Mouse (Mus musculus) heart, adult 2 months (tissue): ENCODE measurements around the gene Fkbp6. TPM values are rescaled to one million over a fixed set of nuclear protein-coding genes. Genes with fewer than 3 reads are reported as not detected.

Source experiments
- DNase-seq, 2 experiments: peaks; one replicate each; pipeline ENCODE4 v3.0.0; 2021
- H3K27ac ChIP-seq: fragments of 200-600 bp; 2 replicates; pipeline ENCODE4 v1.8.1; 2022
- H3K27me3 ChIP-seq: fragments of 200-500 bp; 2 replicates; pipeline ENCODE4 v1.6.1; 2012; ENCODE audit warnings: mild to moderate bottlenecking, low read length, inconsistent platforms, mixed read lengths; ENCODE audit not compliant: control insufficient read depth, insufficient read depth
- H3K36me3 ChIP-seq: fragments of 200-500 bp; 2 replicates; pipeline ENCODE4 v1.6.1; 2012; ENCODE audit warnings: low read length, inconsistent platforms; ENCODE audit not compliant: control insufficient read depth, insufficient read depth
- H3K4me1 ChIP-seq: fragments of 200-500 bp; 2 replicates; pipeline ENCODE4 v1.6.1; 2011; ENCODE audit warnings: low read length; ENCODE audit not compliant: control insufficient read depth, insufficient read depth
- H3K4me3 ChIP-seq: fragments of 200-600 bp; 2 replicates; pipeline ENCODE4 v1.8.1; 2022
- H3K79me2 ChIP-seq: fragments of 200-500 bp; replicated peaks from 2 replicates; pipeline ENCODE4 v1.6.1; 2012; ENCODE audit warnings: mild to moderate bottlenecking, inconsistent platforms, low read length, moderate library complexity, mixed read lengths; ENCODE audit not compliant: control insufficient read depth, insufficient read depth
- H3K9ac ChIP-seq: fragments of 200-500 bp; 2 replicates; pipeline ENCODE4 v1.6.1; 2012; ENCODE audit warnings: low read depth, mild to moderate bottlenecking, control low read depth, inconsistent platforms, low read length, mixed read lengths
- CTCF ChIP-seq: fragments of 200-600 bp; IDR thresholded peaks from 2 replicates; pipeline ENCODE4 v1.8.1; 2022; ENCODE audit warnings: antibody characterized with exemption, mild to moderate bottlenecking, moderate library complexity
- EP300 ChIP-seq: fragments of 200-500 bp; IDR thresholded peaks from 2 replicates; pipeline ENCODE4 v1.6.1; 2011; ENCODE audit warnings: low read depth, low read length, control low read depth; ENCODE audit not compliant: insufficient read depth
- POLR2A ChIP-seq: fragments of 200-500 bp; IDR thresholded peaks from 2 replicates; pipeline ENCODE4 v1.6.1; 2011; ENCODE audit warnings: mild to moderate bottlenecking, low read depth, low read length, control low read depth; ENCODE audit not compliant: insufficient read depth
- WGBS: fragments of 180-500 bp; shearing (Covaris S2); methylation state at CpG from one replicate; pipeline ENCODE4 v1.1.7; 2018; 5-methylcytosine and 5-hydroxymethylcytosine counted together
- intact Hi-C: fragments of 180-260 bp; cut with DNase I; formaldehyde crosslinking; loops from one replicate; pipeline ENCODE4 v1.15.1; 2025
- polyA plus RNA-seq: library from polyadenylated mRNA; depleted of rRNA; stranded (reverse); fragments of >200 nt; gene quantifications from 2 replicates; pipeline ENCODE4 v1.2.3, GENCODE M21; 2012
- total RNA-seq, 2 experiments: library from RNA; stranded (reverse); gene quantifications; 2 replicates each; pipeline ENCODE4 v1.2.3; 2021

The Fkbp6 gene
- total and polyA plus RNA-seq, 3 experiments: 0.31 to 0.41 TPM; not detected in 1

- intact Hi-C loops: loop anchor here (1.0 kb wide), 2 partner anchors 50 to 168 kb away; no protein-coding TSS in a partner anchor
- WGBS: under 1% methylated on average over 6 of the region's 6 CpGs
- no peaks in the 10 kb centered on the region for H3K36me3 ChIP-seq
- DNase-seq: peak; percentile 71 to 82
- no peaks in the 10 kb centered on the region for H3K27me3 ChIP-seq
- no peak overlapping the region for H3K27ac ChIP-seq
- H3K79me2 ChIP-seq: no peaks in the 10 kb centered on the region
- TF ChIP-seq EP300: peak; percentile 89; the same call in 1 of the 2 replicates
- TF ChIP-seq CTCF: peak; percentile 94
- TF ChIP-seq POLR2A: no peak
- no peak overlapping the region for H3K9ac ChIP-seq
- H3K4me1 ChIP-seq: no peaks in the 10 kb centered on the region
- H3K4me3 ChIP-seq: no peak overlapping the region
Measured at GRCm38 (mm10) chr5:135286185-135286584, 63.7 kb downstream of the Fkbp6 start.

- 73% methylated on average over 3 of the region's 3 CpGs for WGBS
Measured at GRCm38 (mm10) chr5:135285211-135285610, 64.6 kb downstream of the Fkbp6 start.

GRCm38 (mm10) chr5:135280226-135280625 lies 69.6 kb downstream of the Fkbp6 start:
- Histone ChIP-seq H3K79me2 (no peaks in the 10 kb centered on the region), H3K36me3 (no peaks in the 10 kb centered on the region), H3K9ac (no peak overlapping the region), H3K4me1 (no peaks in the 10 kb centered on the region), H3K27ac (no peak overlapping the region), H3K27me3 (peaks cover 2% of the 10 kb centered on the region), H3K4me3 (no peak overlapping the region)
- WGBS: 47% methylated on average over 9 of the region's 9 CpGs
- intact Hi-C loops: loop anchor here (5.0 kb wide), 1 partner anchor 368 kb away; no protein-coding TSS in a partner anchor
- TF ChIP-seq EP300 (no peak), CTCF (no peak), POLR2A (no peak)
- peak in 1 of 2 experiments; percentile 12 for DNase-seq

More at GRCm38 (mm10) chr5:135285211-135285610, 64.6 kb downstream of the Fkbp6 start:
- H3K4me1 ChIP-seq: no peaks in the 10 kb centered on the region
- no peaks in the 10 kb centered on the region for H3K36me3 ChIP-seq
- TF ChIP-seq CTCF: no peak
- TF ChIP-seq EP300: no peak
- TF ChIP-seq POLR2A: no peak
- H3K79me2 ChIP-seq: no peaks in the 10 kb centered on the region
- H3K27ac ChIP-seq: no peak overlapping the region
- H3K9ac ChIP-seq: no peak overlapping the region
- no peak overlapping the region for H3K4me3 ChIP-seq
- intact Hi-C loops: no loop called here
- H3K27me3 ChIP-seq: no peaks in the 10 kb centered on the region
- DNase-seq: no peak

DNA sequence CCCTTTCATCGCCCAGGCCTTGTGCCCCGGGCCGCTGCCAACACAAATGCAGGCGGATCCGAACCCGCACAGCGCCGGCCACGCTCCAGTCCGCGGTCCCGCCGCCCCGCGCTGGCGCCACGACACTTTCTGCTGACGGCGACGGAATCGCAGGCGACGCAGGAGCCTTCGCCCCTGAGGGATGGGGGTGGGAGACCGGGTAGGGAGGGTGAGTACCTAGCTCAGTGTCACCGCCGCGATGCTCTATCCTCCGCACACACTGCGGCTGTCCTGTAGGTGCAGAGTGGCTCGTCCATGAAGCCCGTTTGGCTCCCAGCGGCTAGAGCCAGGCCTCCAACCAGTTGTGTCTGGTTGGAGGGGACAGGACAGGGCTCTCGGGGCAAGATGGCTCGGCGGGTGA lies 73.2 kb downstream of the Fkbp6 start:
- Histone ChIP-seq H3K27me3 (peaks cover 2% of the 10 kb centered on the region), H3K4me3 (no peak overlapping the region), H3K4me1 (peaks cover 1% of the 10 kb centered on the region; the same call in 1 of the 2 replicates), H3K27ac (no peak overlapping the region), H3K9ac (no peak overlapping the region), H3K79me2 (no peaks in the 10 kb centered on the region), H3K36me3 (no peaks in the 10 kb centered on the region)
- TF ChIP-seq CTCF (no peak), EP300 (no peak), POLR2A (no peak)
- DNase-seq: no peak
- intact Hi-C loops: no loop called here
- 20% methylated on average over 36 of the region's 36 CpGs for WGBS

- Histone ChIP-seq H3K4me3 (no peak overlapping the region), H3K4me1 (peaks cover 1% of the 10 kb centered on the region; the same call in 1 of the 2 replicates), H3K36me3 (no peaks in the 10 kb centered on the region), H3K9ac (no peak overlapping the region), H3K79me2 (no peaks in the 10 kb centered on the region), H3K27me3 (peaks cover 2% of the 10 kb centered on the region), H3K27ac (no peak overlapping the region)
- TF ChIP-seq EP300 (no peak), CTCF (no peak), POLR2A (no peak)
- intact Hi-C loops: no loop called here
- 37% methylated on average over 15 of the region's 15 CpGs for WGBS
- no peak for DNase-seq
Measured at GRCm38 (mm10) chr5:135274663-135275396, 75.0 kb downstream of the Fkbp6 start.

DNA sequence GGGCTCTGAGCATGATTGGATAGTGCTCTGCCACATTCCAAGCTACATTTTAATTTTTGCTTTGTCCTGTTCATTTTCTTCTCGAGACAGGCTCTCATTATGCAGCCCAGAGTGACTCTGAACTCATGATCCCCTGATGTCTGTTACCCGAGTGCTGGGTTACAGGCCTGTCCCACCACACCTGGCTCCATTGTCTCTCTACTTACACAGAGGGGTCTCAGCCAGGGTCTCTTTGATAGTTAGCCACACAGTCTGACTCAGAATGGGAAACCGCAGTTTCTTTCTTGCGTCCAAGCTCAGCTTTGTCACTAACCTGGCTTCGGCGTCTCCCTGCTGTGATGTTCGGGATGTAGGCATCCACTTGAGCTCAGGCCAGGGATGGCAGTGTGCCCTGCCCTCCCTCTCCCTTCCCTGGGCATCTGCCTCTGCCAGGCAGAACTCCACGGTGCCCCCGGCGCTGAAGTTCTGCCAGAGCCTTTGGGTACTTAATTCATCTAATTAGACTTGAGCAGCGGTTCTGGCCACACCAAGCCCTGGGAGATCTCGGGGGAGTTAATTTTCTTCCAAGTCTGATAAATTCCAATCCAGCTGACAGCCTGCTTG lies 78.2 kb downstream of the Fkbp6 start:
- H3K27me3 ChIP-seq: peaks cover 2% of the 10 kb centered on the region
- H3K27ac ChIP-seq: no peak overlapping the region
- peaks cover 1% of the 10 kb centered on the region; the same call in 1 of the 2 replicates for H3K4me1 ChIP-seq
- no peak overlapping the region for H3K9ac ChIP-seq
- H3K4me3 ChIP-seq: no peak overlapping the region
- no peaks in the 10 kb centered on the region for H3K36me3 ChIP-seq
- DNase-seq: peak; percentile 58 to 61
- 60% methylated on average over 12 of the region's 12 CpGs for WGBS
- intact Hi-C loops: no loop called here
- TF ChIP-seq POLR2A (no peak), EP300 (no peak), CTCF (no peak)
- no peaks in the 10 kb centered on the region for H3K79me2 ChIP-seq
